Mouse (Mus musculus) embryo, embryonic 9.5 days (tissue): ENCODE results near the gene A430078G23Rik.
A peak's percentile ranks its signal among the peaks of the same experiment; 100 is the strongest.

Experiments
- DNase-seq: peaks from one replicate; pipeline ENCODE4 v3.0.0-alpha.2; 2017; ENCODE audit errors: extremely low spot score

Gene A430078G23Rik

DNA sequence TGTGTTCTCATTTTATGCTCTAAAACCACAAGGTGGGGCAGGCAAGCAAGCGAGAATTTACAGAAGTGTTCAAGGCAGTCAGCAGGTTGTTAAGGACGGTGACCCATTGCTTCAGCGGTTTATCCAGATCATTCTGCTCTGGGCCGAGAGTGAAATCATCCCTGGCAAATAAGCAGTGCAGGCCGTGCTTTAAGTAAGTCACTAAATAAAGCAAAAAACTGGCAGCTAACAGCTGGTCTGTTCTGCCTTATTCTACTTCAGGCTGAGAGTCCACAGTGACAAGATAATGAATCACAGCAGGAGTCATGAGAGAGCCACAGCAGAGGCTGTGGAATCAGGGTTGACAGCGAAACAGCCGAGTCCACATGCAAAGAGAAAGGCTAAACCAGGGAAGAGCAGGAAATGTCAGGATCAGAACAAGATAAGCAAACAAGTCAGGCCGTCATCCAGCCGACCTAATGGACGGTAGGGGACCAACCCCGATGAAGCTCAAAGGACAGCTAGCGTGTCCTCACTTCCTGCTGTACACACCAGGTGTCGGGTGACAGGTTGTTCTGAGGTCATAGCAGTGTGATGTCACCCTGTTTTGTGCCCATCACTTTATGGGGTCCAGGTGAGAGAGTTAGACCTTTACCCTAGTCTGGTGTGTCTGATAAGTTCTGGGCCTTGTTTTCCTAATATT lies 4.9 kb upstream of the A430078G23Rik start:
- DNase-seq: no peak

DNA sequence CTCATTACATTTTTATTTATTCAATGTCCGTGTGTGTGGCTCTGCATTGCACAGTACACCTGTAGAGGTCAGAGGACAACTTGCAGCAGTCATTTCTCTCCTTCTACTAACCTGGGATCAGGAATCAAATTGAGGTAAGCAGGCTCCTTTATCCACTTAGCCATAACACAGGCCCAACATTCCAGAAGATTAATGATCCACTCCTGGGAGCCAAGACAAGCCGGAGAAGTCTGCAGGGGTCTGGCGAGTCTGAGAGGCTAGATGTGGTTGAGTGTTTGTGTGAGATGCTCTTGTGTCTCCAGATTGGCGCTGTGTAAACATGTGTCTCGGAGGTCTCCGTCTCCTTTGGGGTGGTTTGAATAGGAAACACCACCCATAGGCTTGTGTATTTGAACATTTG lies 2.5 kb upstream of the A430078G23Rik start:
- DNase-seq: no peak

DNA sequence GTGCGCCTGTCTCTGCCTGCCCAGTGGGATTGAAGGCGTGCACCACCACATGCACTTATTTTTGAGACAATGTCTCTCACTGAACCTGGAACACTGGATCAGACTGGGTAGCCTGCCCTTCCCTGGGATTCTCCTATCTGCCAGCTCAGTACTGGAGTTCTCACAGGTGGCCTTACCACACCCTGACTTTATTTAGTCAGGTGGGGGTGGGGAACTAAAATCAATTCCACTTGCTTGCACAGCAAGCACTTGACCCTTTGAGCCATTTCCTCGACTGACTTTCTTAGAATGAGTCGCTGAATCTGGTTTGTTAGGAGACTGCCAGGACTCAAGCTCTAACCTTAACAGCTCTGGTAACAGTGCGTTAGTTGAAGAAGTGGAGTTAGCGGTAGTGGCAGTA lies 500 bp upstream of the A430078G23Rik start:
- no peak for DNase-seq

DNA sequence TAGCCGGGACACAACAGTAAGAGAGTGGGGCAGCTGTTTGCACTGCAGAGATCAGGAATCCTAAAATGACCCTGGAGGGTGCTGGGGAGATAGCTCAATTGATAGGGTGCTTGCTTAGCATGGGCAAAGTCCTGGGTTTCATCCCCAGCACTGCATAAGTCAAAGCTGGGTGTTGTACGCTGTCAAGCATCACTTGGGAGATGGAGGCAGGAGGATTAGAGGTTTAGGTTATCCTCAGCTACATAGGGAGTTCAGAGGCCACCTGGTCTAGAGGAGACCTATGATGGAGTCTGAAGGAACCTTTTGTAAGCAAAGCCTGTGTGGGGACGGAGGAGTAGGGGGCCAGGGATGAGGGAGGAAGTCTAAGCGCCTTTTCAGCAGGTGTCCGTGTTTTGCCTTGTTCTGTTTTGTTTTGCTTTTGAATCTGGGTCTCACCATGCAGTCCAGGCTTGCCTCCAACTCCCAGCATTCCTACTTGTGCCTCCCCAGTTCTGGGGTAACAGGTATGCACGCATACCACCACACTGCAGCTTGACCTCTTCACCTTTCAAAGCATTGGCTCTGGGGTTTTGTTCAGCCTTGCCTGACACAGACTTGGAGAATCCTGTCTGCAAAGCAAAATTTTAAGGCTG lies 712 bp downstream of the A430078G23Rik start:
- DNase-seq: no peak

DNA sequence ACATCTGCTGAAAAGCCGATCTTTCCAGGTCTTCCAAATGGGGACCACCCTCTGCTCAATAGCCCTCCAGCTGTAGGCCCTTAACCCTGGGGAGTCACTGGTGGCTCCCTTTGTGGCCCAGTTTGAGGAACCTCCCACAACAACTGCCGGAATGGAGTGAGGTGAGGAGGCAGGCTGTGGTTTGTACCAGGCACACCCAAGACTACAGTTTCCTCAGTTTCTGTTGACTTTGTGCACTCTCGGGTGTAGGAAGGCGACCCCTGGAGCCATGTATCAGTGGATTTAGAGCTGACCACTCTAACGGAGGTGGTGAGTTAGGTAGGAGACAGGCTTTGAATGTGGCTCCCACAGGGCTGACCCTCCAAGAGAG lies 1.2 kb downstream of the A430078G23Rik start:
- no peak for DNase-seq

DNA sequence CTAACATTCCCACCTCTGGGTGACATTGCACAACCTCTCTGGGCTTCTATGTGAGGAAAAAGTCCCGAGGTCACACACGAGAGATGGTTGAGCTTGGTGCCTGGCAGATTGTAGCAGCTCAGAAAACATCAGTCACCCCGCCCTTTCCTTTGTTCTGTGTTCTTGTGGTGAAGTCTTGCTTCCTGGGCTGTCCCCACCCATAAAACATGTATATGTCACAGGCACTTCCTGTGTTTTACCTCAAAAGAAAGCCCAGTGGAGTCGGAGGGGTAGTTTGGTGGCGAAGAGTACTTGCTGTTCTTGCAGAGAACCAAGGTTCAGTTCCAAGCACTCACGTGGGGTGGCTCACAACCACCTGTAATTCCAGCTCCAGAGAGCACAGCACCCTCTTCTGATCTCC lies 2.4 kb downstream of the A430078G23Rik start:
- DNase-seq: no peak

DNA sequence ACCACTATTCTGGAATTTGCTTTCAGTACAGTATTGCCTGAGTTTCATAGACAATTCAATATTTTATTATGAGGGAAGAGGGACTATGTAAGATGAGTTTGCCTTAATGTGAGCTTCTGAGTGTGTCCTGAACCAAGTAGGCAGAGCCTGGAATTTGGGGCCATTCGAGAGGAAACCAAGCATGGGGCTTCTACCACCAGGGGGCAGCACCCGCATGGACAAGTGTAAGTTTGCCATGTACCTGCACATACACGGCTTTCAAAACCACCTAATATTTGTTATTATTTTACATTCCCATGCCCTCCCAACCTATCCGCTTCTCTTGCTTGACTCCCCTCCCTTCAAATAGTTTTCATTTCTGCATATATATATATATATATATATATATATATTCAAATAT lies 4.8 kb downstream of the A430078G23Rik start:
- peak; percentile 74 for DNase-seq

DNA sequence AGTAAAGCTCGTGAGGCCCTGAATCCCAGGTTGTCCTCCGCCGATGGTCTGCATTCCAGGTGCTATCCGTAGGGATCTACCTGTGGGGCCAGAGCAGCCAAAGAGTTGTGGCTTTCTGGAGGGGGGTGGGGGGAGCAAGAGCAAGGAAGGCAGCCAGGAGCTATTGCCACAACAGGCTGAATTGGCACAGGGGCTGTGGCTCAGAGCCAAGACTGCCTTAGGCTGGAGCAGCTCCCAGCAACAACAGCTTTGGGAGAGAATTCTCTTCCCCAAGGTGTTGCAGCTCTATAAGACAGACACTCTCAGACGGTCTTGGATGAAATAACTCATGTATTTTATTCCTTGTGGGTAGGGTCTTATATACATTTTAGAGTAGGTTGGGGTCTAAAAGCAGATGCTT lies 13.9 kb downstream of the A430078G23Rik start:
- DNase-seq: no peak

DNA sequence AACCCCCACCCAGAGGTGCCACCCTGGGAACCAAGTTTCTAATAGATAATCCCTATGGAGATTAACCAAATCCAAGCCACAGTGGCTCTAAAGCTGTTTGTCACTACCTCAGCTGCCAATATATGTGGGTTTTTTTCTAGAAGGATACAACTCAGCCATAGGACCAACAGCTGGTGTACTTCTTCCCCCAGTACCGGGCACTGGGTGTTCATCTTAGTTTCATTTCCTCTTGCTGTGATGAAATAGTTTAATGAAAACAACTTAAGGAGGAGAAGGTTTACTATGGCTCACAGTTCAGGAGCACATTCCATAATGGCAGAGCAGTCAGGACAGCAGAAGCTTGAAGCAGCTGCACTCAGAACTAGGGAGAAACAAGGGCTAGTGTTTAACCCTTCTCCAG lies 14.9 kb downstream of the A430078G23Rik start:
- no peak for DNase-seq

DNA sequence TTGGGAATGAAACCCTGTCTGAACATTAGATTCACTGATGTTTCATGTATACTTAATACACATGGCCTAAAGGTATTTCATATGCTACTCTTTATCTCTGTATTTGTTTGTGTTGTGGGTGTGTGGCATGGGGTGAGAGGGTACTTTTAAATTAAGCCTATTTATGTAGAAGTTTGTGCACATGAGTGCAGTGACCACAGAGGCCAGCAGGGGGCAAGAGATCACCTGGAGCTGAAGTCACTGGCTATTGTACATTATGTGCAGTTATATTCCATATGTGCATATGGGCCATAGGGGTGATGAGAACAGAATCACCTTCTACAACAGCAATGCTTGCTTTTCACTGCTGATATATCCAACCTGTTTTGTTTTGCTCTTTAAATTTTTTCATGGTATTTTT lies 22.5 kb downstream of the A430078G23Rik start:
- DNase-seq: no peak

DNA sequence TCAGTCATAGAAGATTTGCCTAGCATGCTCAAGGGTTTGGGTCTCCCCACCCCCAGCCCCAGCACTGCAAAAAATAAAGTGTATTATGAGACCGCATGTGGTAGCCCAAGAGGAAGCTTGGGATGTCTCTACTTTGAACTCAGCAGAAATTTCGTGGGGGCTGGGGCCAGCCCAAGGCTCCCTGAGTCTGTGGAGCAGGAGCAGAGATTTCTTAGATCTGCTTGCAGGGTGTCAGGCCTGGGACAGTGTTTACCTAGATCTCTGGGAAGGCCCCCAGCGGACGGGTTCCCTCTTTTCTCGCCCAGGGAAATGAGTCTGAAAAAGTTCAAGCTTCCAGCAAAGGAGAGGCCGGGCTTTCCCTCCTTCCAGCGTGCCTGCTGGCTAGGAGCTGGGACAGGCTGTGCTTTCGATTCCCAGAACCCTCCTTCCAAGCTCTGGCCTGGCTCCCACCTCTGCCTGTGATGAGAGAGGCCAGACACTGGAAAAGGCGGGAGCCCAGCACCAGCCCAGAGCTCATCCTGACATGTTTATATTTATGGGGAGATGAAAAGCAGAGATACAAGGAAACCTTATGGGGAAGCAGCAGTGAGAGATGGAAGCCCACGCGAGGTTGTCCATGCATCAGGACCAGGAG lies 23.5 kb downstream of the A430078G23Rik start:
- no peak for DNase-seq

DNA sequence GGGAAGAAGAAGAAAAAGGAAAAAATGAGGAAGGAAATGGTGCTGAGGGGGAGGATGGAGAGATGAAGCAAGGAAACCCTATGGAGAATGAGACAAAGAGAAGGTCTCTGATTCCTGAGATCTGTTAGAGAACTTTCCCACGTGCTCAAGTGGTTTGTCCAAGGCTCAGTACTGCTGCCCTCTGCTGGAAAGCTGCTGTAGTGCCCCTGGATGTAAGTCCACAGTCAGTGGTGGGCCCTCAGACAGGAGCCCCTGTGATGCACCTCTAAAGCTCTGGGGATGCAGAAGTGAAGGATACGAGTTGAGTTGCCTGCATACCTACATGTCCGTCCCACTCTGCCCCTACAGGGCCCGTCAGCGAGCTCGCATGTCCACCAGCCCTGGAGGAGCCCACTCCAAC lies 34.1 kb downstream of the A430078G23Rik start:
- DNase-seq: peak; percentile 67

DNA sequence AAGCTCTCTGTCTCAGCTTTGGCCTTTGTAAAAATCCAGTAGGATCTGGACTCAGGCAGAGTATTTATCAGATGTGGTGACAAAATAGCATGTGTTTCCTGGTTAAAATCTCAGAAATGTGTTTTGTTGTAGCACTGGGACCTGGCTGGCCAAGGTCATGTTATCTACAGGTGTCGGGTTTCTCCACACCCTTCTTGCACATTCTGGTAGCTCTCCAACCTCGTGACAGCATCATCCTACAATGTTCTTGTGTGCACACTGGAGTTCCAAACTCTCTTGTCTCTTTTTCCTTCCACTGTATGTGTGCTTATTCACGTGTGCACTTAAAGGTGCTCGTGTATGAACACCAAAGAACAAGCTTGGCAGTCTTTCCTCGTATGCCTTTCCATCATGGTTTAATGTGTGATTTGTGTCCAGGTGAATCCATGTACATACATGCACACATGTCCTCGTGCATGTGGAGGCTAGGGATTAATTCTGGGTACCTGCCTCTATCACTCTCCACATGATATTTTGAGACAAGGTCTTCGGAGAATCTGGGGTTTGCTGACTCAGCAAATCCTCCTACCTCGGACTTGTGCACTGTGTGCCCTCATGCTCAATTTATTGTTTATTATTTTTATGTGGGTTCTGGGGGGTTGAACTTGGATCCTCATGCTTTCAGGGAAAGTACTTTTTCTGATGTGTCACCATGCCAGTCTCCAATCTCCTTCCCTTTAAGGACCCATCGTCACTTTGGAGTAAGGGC lies 35.5 kb downstream of the A430078G23Rik start:
- no peak for DNase-seq

DNA sequence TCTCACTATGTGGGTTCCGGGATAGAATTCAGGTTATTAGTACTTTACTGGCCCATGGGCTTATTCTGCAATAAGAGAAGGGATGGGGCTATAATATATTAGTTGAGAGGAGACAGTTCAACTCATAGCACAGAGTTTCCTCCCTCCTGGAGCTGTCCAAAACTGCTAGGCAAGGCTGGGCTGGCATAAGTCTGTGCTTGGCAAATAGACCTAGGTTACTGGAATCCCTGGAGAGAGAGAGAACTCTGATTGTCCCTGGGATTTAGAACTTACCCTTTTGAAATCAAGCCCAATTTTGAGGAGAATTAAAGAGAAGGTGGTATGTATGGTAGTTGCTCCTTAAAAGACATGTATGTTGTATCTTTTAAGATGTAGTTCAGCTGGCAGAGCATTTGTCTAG lies 36.3 kb downstream of the A430078G23Rik start:
- no peak for DNase-seq

DNA sequence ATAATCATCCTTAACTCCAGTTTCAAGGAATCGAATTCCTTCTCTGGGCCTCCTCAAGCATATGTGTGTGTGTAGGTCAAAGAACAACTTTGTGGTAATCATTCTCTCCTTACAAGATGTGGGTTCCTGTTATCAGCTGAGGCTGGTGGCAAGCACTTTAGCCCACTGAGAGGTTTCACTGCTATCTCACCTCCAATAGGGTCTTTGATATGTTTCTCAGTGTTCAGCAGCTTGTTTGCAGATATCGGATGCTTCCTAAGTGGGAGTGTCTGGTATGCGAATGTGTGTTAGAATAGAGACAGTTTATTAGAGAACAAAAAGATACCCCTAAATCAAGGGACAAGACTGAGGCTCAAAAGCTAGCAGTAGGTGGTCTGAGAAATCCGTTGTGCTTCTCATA lies 39.1 kb downstream of the A430078G23Rik start:
- no peak for DNase-seq

DNA sequence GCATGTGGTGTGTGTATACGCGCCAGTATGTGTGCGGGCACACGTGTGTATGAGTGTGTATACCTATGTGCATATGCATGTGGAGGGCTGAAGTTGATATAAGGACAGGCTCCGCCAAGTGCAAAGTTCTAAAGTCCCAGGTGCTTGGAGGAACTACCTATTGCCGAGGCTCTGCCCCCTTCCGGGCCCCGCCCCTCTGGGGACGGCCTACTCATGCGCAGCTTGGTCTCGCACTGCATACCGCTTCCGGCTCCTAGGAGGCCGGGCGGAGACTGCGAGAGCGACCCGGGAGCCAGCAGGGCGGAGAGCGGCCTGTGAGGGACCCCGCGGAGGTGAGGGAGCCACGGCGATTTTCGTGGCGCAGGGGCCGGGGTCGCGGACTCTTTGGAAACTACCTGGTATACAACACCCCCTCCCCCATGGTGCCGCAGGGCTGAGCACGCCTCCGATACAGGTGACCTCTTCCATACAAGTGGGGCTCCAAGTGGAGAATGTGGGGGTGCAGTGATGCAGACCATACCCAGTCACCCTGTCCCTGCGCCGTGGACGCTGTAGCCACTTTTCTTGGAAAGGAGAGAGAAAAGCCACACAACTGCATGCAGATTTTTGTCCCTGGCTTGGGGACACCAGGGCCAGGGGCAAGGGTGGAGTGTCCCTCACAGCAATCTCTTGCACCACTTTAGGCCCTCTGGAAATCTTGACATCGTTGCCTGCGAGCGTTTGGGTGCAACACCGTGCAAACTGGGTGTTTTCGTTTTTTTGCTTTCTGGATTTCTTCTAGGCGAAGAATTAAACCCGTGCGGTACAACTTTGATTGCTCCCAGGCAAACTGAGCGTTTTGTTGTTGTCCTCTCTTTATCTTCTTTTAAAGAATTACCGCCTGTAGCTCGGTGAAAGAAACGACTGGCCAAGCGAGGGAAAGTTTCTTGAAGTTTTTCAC lies 39.8 kb downstream of the A430078G23Rik start, which contains the start of gene Arhgef18:
Gene Arhgef18 (plus strand): TSS at position 236 of the 940 bp plus-strand sequence.
- DNase-seq: peak; percentile 82

DNA sequence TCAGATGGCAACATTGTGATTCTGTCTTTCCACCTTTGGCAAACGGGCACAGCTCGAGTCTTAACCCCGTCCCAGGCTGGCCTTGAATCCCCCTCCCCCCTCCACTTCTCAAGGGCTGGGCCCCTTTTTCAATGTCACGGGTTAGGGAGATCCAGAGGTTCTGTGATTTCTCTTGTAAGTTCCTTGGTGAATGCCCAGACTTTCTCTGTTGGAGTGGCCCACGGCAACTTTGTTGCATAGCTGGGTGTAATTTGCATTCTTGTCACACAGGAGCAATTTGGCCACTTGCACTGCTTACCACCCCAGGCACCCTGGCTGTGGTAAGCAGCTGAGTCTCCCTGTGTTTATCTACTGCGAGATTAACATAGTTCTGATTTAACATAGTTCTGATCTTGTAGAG lies 41.4 kb downstream of the A430078G23Rik start:
- DNase-seq: no peak

DNA sequence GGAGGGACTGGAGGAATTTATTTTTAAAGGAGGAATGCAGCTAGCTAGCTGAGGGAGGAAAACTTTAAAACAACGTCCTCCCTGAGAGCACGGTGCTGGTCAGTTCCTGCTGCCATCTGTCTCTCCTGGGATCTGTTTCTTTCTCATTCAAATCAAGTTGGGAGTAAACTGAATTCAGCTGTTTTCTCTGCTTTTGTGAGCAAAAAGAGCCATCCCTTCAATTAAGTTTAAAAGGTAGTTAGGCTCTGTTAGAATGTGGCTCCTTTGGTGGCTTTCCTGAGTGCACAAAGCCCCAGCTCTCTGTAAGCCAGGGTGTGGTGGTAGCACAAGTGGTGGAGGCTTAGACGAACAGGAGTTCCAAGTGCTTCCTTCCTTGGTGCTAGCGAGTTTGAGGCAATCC lies 42.0 kb downstream of the A430078G23Rik start:
- DNase-seq: no peak

DNA sequence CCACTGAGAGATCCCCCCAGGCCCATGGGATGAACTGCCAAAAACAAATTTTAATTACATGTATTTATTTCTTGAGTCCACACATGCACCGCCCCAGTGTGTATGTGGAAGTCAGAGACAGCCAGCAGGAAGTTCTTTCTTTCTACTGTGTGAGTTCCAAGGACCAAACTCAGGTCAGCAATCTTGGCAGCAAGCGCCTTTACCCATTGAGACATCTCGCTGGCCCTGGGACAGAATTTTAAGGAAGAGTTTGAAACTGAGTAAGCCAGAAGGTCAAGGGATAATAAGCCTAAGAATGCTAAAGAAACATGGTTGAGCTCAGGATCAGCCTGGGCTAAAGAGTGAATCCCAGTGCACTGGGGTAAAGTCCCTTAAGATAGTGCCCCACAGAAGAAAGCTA lies 44.4 kb downstream of the A430078G23Rik start:
- no peak for DNase-seq

DNA sequence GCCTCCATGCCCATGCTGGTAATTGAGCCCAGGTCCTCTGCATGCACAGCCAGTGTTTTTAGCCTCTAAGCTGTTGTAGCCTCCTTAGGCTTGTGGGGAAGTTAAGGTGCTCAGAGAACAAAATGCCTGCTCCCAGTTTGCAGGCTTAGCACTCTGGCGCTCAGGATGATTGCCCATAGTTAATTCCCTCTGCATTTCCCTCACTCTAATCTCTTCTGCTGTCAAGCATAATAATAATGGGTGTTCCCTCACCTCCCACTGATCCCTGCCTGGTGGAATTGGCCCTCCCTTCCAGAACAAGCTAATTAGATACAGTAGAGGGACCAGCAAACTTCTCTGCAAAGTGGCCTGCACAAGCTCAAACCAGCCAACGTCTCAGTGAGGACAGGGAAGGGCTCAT lies 47.3 kb downstream of the A430078G23Rik start:
- DNase-seq: no peak

DNA sequence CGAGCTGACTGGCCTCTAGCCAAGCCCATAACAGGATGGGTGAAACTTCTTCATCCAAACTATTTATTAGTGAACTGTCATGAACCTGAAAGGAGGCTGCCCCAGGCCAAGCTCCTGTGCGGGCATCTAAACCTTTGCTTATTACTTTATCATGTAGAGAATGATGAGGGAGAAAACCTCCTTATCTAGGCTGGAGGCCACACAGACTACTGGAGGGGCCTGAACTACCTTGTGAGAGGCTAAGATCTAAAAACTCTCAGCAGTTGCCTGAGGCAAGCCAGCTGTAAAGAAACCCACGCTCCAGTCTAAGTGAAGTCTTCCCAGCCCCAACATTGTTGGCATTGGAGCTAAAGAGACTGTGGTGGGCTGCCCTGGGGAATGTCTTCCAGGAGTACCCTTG lies 54.2 kb downstream of the A430078G23Rik start:
- DNase-seq: no peak
